Mouse (Mus musculus) embryonic stem cell, embryonic (primary cell): Measurements from ENCODE around the gene Tekt5.

ENCODE experiments used
- CTCF ChIA-PET, 4 experiments: fragments of 300-600 bp in 2 of 4; fragments of 350-600 bp in 2 of 4; sonication (Branson Sonifier 250); formaldehyde crosslinking; loops; one replicate each; lab custom pipeline; 2022; ENCODE audit warnings: inconsistent platforms in 2 of 4; lab: Charles Lee
- POLR2A ChIA-PET, 4 experiments: fragments of 300-600 bp in 2 of 4; fragments of 350-600 bp in 2 of 4; sonication (Branson Sonifier 250); formaldehyde crosslinking; loops; one replicate each; lab custom pipeline; 2022; ENCODE audit warnings: antibody characterized with exemption in 4 of 4, inconsistent platforms in 1 of 4; lab: Charles Lee

The Tekt5 gene

DNA sequence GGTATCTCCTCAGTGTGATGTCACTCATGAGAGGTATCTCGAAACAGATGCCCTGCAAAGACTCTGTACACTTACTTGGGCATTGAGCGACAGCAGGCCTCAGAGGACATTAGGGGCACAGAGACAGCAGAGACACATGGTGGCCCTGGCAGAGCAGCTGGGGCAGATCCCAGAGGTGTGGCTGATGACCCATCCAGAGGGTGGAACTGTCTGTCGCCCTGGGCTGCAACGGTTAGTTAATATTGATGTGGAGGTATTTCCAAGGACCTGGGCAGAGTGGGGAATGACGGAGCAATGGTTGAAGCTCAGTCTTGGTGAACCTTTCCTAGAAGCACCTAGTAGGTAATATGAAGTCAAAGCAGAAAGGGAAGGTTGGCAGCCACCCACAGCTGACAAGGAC lies 3.5 kb upstream of the Tekt5 start:
- ChIA-PET POLR2A (interaction anchor here (0.6 to 1.9 kb wide), 41 partner anchors 10 to 436 kb away, joined by 3 to 21 read pairs (median 4); partner anchors contain the start of genes Nubp1 (in 2 of the 4), Dexi (in 1 of the 4), Emp2 (in 1 of the 4) and Rmi2 (in 1 of the 4)), CTCF (interaction anchor here (0.6 to 3.4 kb wide), 113 partner anchors 9 to 447 kb away, joined by 3 to 112 read pairs (median 5); partner anchors contain the start of genes Nubp1 (in 2 of the 4), Atf7ip2 (in 1 of the 4) and Tvp23a (in 1 of the 4))

DNA sequence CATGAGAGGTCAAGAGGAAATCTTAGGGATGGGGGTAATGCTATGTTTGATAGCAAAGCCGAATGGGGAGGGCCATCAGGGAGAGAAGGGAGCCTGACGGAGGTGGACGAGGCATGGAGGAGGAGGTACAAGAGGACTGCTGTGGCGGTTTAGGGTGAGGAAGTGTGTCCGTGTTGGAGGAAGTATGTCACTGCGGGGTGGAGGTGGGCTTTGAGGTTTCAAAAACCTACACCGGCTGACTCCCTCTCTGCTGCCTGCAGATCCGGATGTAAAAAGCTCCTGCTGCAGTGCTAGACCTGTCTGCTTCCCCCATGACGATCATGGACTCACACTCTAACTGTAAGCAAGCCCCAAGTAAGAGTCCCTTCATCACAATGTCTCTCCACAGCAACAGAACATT lies 2.7 kb downstream of the Tekt5 start:
- ChIA-PET POLR2A (interaction anchor here in 1 of 4 experiments (2.4 kb wide), 1 partner anchor 8 kb away, joined by 5 read pairs; no protein-coding TSS in a partner anchor), CTCF (interaction anchor here in 1 of 4 experiments (1.5 kb wide), 1 partner anchor 130 kb away, joined by 5 read pairs; no protein-coding TSS in a partner anchor)

DNA sequence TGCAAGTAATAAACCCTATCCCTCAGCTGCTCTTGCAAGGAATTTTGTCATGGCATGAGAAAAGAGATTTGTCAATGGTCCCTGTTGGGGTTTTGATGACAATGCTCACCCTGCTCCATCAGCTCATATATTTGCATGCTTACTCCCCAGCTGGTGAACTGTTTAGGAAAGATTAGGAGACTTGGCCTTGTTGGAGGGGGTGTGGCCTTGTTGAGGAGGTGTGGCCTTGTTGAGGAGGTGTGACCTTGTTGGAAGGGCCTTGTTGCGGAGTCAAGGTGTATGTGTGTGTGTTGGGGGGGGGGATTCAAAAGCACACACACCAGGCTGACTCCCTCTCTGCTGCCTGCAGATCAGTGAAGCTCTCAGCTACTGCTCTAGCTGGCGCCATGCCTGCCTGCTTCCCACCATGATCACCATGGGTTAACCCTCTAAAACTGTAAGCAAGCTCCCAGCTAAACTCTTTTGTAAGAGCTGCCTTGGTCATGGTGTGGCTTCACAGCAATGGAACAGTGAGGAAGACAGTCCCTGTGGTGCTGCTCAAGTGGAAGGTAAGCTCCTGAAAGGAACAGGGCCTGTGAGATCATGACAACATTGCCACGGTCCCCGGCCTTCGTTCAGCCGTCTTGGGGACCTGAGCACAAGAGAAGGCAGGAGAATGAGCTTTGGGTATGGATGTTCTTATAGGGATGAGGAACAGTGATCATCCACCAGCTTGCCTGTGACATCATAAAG lies 6.5 kb downstream of the Tekt5 start:
- POLR2A ChIA-PET, result interaction anchor here (0.5 to 2.6 kb wide), 11 partner anchors 10 to 239 kb away, joined by 3 to 15 read pairs (median 3); partner anchors contain the start of gene Nubp1 (in 1 of the 4)
- CTCF ChIA-PET, result interaction anchor here (0.5 to 2.0 kb wide), 7 partner anchors 10 to 1106 kb away, joined by 3 to 9 read pairs (median 5); no protein-coding TSS in a partner anchor

DNA sequence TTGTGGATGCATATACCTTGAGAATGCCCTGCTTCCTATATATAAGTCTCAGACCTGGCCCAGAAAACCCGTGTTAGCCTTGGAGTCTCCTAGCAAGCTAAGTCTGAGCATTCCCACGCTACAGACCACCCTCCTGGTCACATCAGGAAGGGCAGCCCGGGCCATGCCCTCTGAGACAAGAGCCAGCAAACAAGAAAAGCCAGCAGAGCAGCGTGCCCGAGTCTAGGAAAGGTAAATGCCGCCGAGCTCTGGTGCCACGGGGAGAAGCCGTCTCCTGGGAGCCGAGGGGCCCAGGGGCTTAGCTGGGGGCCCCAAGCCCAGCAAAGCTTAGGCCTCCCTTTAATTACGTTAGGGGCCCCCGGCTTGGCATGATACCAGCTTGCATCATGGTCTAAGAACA lies 10.0 kb downstream of the Tekt5 start:
- CTCF ChIA-PET, result interaction anchor here (0.5 to 2.4 kb wide), 11 partner anchors 10 to 401 kb away, joined by 3 to 14 read pairs (median 5); partner anchors contain the start of gene Tekt5 (in 2 of the 4)
- POLR2A ChIA-PET, result interaction anchor here in 3 of 4 experiments (0.8 to 4.2 kb wide), 34 partner anchors 9 to 193 kb away, joined by 3 to 46 read pairs (median 5); partner anchors contain the start of genes Tekt5 (in 2 of the 3), Atf7ip2 (in 1 of the 3), Dexi (in 1 of the 3) and Emp2 (in 1 of the 3)

DNA sequence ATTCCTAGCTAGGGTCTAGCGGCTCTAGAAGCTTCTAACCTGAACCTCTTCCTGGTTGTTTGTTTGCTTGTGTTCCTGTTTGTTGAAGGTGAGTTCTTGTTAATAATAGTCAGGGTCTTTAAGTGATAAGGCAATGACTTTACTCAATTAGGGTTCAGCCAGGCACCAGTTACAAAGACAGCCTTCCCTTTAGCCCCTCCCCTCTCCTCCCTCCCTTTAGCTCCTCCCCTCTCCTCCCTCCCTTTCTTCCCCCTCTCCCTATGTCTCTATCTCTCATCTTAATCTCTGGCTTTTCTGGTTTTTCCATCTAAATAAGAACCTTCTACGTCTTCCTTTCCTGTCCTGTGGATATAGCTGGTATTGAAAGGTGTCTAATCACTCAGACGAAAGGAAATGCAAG lies 10.7 kb downstream of the Tekt5 start:
- ChIA-PET POLR2A (interaction anchor here in 3 of 4 experiments (0.5 to 4.2 kb wide), 51 partner anchors 9 to 1031 kb away, joined by 3 to 46 read pairs (median 5); partner anchors contain the start of genes Emp2 (in 2 of the 3), Nubp1 (in 2 of the 3), Tekt5 (in 2 of the 3) and Ciita (in 1 of the 3)), CTCF (interaction anchor here (0.5 to 2.4 kb wide), 19 partner anchors 9 to 402 kb away, joined by 3 to 14 read pairs (median 5); partner anchors contain the start of genes Emp2 (in 1 of the 4), Nubp1 (in 1 of the 4) and Tekt5 (in 1 of the 4))

DNA sequence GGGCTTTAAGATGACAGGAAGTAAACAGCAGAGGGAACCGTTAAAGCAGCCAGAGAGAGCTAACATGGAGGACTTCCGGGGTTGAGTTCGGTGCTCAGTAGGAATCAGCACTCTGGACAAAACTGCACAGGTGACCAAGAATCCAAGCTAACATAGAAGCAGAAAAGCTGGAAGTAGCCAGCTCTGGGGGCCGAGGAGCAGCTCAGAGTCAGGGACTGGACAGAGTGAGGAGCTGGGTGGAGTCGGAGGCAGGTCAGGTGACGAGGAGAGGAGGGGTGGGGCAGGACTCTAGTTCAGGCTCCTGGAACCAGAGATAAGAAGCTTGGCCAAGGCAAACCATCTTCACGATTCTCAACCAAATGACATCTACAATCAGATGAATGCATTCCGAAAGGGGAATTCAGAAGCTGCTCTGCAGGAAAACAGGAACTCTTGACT lies 11.2 kb downstream of the Tekt5 start:
- ChIA-PET CTCF (interaction anchor here (0.5 to 2.4 kb wide), 20 partner anchors 9 to 1914 kb away, joined by 3 to 14 read pairs (median 5); partner anchors contain the start of genes Emp2 (in 1 of the 4), Mettl22 (in 1 of the 4), Nubp1 (in 1 of the 4) and Tekt5 (in 1 of the 4)), POLR2A (interaction anchor here in 3 of 4 experiments (0.6 to 4.2 kb wide), 49 partner anchors 9 to 462 kb away, joined by 3 to 46 read pairs (median 5); partner anchors contain the start of genes Emp2 (in 2 of the 3), Nubp1 (in 2 of the 3), Tekt5 (in 2 of the 3) and Ciita (in 1 of the 3))

DNA sequence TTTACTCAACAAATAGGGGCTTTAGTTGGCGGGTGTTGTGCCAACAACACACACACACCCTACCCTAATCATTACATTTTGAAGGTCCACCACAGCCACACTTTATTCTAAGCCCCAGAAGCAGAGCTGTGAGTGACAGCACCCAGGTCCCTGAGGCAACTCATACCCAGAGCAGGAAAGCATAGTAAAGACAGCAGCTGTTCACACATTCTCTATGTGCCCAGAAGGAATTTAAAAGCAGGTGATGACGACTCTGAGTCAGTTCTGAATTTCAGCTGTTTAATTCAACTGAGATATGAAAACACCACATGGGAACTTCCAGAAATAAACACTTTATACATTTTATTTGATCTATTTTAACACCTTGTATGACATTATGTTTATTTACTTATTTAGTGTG lies 15.8 kb downstream of the Tekt5 start:
- CTCF ChIA-PET, result no interaction called here
- POLR2A ChIA-PET, result interaction anchor here in 2 of 4 experiments (1.4 to 1.9 kb wide), 2 partner anchors 10 to 33 kb away, joined by 4 to 7 read pairs; partner anchors contain the start of gene Nubp1 (in 1 of the 2)

DNA sequence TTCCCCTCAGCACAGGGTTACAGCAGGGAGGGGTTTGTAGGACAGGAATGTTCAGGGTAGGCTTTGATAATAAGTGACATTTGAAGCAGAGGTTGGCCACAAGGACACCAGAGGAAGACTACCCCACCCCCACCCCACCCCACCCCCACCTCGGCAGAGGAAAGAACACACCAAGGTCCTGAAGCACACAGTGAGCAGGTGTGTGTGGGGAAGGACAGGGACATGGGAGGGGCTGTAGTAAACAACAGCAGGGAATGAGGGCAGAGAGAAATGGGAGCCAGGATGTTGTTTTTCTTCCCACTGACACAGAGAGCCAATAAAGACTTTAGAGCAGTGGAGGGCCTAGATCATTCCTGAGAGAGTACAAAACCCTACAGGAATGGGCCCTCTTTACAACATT lies 18.0 kb downstream of the Tekt5 start:
- ChIA-PET POLR2A (interaction anchor here in 2 of 4 experiments (1.3 to 3.7 kb wide), 4 partner anchors 11 to 60 kb away, joined by 4 to 27 read pairs (median 10); no protein-coding TSS in a partner anchor), CTCF (interaction anchor here in 3 of 4 experiments (0.6 kb wide), 3 partner anchors 11 to 251 kb away, joined by 3 to 5 read pairs (median 3); no protein-coding TSS in a partner anchor)

DNA sequence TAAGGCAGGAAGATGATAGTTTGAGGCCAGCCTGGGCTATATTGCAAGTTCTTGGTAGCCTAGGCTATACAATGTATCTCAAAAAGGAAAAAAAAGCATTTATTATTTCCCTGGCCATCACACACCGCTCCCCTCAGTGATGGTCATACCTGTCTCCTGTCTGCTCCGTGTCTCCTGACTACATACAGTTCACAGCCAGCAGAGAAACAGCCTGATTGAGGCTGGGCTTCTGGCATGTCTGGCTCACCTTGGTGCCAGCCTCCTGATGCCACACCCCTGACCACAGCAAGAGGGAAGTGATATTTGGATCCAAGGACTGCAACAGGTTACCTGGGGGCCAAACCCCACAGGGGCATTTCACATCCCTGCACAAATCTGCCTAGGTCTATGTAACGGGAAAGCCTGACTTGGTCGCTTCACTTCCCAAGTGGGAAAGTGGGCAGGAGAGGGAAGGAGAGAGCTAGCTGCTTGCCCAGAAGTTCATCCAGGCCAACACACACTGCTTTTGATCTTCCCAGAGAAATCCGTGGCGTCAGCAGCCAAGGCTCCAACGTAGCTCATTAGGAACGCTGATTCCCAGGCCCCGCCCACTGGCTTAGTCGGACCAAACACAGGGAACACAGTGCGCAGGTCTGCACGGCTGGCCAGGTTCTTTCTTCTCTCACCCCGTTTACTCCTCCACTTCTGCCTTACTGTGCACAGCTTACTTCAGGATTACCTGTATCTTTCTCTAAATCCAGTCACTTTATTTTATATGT lies 20.9 kb downstream of the Tekt5 start:
- POLR2A ChIA-PET, result interaction anchor here in 3 of 4 experiments (0.5 to 5.3 kb wide), 20 partner anchors 8 to 1136 kb away, joined by 3 to 46 read pairs (median 3); partner anchors contain the start of gene Tekt5 (in 1 of the 3)

DNA sequence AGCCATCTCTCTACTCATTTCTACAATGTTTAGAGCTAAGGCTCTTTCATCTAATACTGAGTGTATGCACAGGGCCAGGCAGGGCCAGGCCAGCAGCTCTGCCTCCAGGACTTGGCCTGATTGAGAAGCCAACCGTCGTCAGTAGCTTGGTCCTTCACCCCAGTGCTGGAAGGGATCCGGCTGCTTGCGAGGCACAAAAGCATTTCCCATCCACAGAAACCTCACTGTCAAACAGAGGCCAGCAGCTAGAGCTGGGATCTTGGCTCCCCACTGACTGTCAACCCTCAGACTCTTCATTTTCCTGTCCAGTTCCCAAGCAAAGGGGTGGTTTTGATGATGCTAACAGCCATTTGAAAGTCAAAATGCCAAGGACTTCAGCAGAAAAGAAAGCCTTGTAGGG lies 22.9 kb downstream of the Tekt5 start:
- POLR2A ChIA-PET, result interaction anchor here in 3 of 4 experiments (0.9 to 5.3 kb wide), 7 partner anchors 13 to 95 kb away, joined by 3 to 46 read pairs (median 10); no protein-coding TSS in a partner anchor
- CTCF ChIA-PET, result interaction anchor here in 2 of 4 experiments (0.5 to 1.1 kb wide), 2 partner anchors 27 to 93 kb away, joined by 3 read pairs; no protein-coding TSS in a partner anchor

More for the DNA sequence above, 20.9 kb downstream of the Tekt5 start:
- CTCF ChIA-PET, result interaction anchor here in 1 of 4 experiments (1.6 kb wide), 1 partner anchor 25 kb away, joined by 8 read pairs; no protein-coding TSS in a partner anchor

DNA sequence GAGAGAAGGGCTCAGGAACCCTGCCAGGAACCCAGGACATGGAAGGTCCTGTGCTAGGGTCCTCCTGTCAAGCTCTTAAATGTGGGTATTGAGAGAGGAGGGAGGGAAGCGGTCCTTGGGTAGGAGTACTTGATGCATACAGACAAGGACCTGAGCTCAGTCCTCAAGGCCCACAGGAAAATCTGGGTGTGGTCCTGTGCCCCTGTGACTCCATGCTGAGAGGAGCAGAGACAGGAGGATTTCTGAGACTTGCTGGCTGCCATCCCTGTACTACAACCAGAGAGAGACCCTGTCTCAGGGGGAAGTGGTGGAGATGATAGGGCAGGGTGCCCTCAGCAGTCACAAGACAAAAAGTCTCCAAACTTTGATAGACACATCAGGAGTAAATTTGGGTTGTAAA lies 25.3 kb downstream of the Tekt5 start:
- CTCF ChIA-PET, result interaction anchor here in 3 of 4 experiments (0.6 to 1.8 kb wide), 11 partner anchors 29 to 178 kb away, joined by 3 to 8 read pairs (median 4); no protein-coding TSS in a partner anchor
- POLR2A ChIA-PET, result interaction anchor here in 3 of 4 experiments (0.6 to 4.8 kb wide), 29 partner anchors 8 to 477 kb away, joined by 3 to 40 read pairs (median 5); partner anchors contain the start of genes Atf7ip2 (in 1 of the 3), Emp2 (in 1 of the 3) and Tekt5 (in 1 of the 3)

DNA sequence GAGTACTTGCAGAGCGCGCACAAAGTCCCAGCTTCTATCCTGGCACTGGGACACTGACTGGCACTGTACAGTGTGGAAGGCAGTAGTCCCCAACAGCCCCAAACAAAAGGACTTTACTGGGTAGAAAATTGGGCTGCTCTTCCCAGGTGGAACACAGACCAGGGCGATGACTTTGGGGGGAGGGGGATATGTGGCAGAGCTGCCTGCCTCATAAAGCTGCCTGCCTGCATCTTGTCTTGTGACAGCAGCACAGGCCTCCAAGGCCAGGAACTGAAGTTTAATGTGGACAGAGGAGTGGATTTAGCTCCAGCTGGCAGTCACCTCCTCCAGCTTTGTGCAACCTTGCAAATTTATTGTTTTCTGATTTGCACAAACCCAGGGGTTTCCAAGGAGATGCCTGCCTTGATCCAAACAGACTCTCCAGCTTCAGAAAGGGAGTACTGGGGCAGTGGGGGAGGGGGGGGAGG lies 25.8 kb downstream of the Tekt5 start:
- CTCF ChIA-PET, result interaction anchor here in 3 of 4 experiments (0.6 to 1.8 kb wide), 13 partner anchors 29 to 375 kb away, joined by 3 to 8 read pairs (median 4); no protein-coding TSS in a partner anchor
- POLR2A ChIA-PET, result interaction anchor here in 3 of 4 experiments (0.5 to 4.8 kb wide), 32 partner anchors 9 to 477 kb away, joined by 3 to 40 read pairs (median 4); partner anchors contain the start of genes Atf7ip2 (in 1 of the 3), Clec16a (in 1 of the 3), Emp2 (in 1 of the 3) and Tekt5 (in 1 of the 3)

DNA sequence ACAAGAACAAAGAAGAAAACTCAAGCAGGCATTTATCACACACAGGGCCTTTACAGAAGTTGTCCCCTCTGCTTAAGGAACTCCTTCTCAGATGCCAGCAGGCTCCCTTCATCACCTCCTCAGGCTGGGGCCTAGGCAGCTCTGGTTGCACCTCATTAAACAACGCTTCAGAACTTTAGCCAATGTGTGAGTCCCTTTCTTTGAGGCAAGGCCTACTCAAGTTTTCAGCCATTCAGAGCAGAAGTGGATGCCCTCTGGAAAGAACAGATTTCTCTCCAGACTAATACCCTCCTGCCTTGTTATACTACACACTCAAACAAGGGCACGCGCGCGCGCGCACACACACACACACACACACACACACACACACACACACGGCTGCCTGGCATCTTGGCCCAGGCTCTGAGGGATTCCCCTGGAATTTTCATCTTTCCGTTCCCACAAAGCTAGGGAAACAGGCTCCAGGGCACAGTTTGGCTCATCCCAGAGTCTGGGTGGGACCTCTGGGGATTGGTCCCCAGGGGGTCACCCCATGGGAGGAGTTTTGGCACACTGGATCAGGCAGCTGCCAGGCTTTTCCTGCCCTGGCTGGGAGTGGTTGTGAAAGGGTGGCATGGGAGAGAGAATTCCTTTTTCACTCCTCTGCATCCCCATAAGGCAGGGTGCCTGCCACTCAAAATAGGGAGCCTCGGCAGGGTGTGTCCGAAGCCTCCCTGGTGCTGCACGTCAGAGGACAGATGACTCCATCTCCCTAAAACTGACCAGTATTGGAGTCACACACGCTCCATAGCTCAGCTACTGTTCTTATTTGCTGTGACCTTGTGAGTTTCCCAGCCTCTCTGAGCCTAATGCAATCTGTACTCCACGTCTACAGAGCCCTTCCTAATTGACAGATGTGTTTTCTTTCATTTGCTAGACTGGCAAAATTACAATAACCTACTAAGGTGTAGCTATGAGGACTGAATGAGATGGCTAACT lies 28.8 kb downstream of the Tekt5 start:
- POLR2A ChIA-PET, result interaction anchor here (0.6 to 4.8 kb wide), 34 partner anchors 8 to 1304 kb away, joined by 3 to 40 read pairs (median 4); partner anchors contain the start of genes Emp2 (in 1 of the 4) and Nubp1 (in 1 of the 4)
- CTCF ChIA-PET, result interaction anchor here (0.6 to 1.6 kb wide), 7 partner anchors 8 to 139 kb away, joined by 3 to 5 read pairs (median 4); no protein-coding TSS in a partner anchor

DNA sequence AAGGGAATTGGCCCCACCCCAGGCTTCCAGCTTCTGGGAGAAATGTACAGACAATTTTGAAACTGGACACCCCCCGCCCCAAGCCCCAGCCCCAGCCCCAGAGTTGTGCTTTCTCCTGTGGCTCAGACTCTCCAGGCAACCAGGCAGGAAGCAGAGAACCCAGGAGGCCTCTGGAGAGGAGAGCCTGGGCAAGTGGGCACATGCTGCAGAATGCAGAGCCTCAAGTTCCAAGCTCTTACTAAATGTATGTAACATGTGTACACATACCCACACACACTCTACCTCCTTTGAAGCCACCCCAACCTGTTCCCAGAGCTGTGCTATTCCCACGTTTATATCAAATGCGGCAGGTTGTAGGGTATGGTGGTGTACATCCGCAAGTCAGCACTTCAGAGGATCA lies 29.5 kb downstream of the Tekt5 start:
- POLR2A ChIA-PET, result interaction anchor here in 3 of 4 experiments (0.6 to 4.8 kb wide), 18 partner anchors 8 to 1305 kb away, joined by 3 to 40 read pairs (median 6); partner anchors contain the start of genes Emp2 (in 1 of the 3) and Nubp1 (in 1 of the 3)
- CTCF ChIA-PET, result interaction anchor here in 3 of 4 experiments (0.6 to 1.6 kb wide), 5 partner anchors 8 to 138 kb away, joined by 3 to 5 read pairs (median 4); no protein-coding TSS in a partner anchor

DNA sequence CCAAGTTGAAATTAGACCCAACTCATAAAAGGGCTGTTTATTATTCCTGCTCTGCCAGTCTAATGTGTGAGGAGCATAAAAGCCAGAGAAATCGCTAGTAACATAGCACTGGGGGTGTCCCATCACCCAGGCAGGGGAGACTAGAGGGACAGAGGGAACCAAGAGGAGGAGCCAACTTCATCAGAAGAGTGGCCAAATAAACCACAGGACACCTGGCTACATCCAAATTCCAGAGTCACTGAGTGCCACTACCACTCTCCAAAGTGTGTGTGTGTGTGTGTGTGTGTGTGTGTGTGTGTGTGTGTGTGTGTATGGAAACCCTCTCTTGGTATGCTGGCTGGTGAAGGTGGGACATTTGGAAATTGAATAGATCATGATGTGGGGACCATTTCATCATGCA lies 32.2 kb downstream of the Tekt5 start:
- POLR2A ChIA-PET, result no interaction called here
- CTCF ChIA-PET, result no interaction called here
